Comparison of ENCODE assay signal across 21 mouse cellular contexts in genomic region chr10:70778596-70778995, GRCm38 (mm10).
DNase-seq lines count a peak whose midpoint lies in the region; ATAC-seq lines count a peak whose summit lies in the region.
"Had no signal": no experiment of that assay in that cellular context is flagged by ENCODE, and none has a peak within 500 bp of the region (broad histone marks: within the 10 kb centered on the region; RNA-seq: fewer than 3 reads in every experiment).

No protein-coding gene starts in this region.

- peak overlapping the region; percentile 21; the same call in 1 of the 2 replicates for H3K4me2 ChIP-seq in forebrain, embryonic 16.5 days (ENCODE audit: low read length)
- no peak overlapping the region for H3K4me2 ChIP-seq in forebrain, embryonic 15.5 days (replicated peaks)
- H3K4me2 ChIP-seq: embryonic facial prominence, embryonic 12.5 days; forebrain, embryonic 12.5 days; heart, embryonic 13.5 days; hindbrain, embryonic 13.5 days had no signal

- 52% methylated on average over 11 of the region's 11 CpGs for WGBS in forebrain, embryonic 16.5 days
- WGBS in forebrain, embryonic 15.5 days: 57% methylated on average over 11 of the region's 11 CpGs
- WGBS in heart, embryonic 10.5 days: 89% methylated on average over 11 of the region's 11 CpGs

- no peak overlapping the region for H3K4me3 ChIP-seq in forebrain, embryonic 16.5 days (replicated peaks; ENCODE audit: low read length)
- no peak overlapping the region for H3K4me3 ChIP-seq in forebrain, embryonic 15.5 days
- no peak overlapping the region for H3K4me3 ChIP-seq in heart, embryonic 10.5 days
- H3K4me3 ChIP-seq: embryonic facial prominence, embryonic 12.5 days; forebrain, embryonic 12.5 days; heart, embryonic 13.5 days; hindbrain, embryonic 13.5 days had no signal

- H3K9ac ChIP-seq in forebrain, embryonic 16.5 days (replicated peaks; ENCODE audit: low read depth, low read length): no peak overlapping the region
- no peak overlapping the region for H3K9ac ChIP-seq in forebrain, embryonic 15.5 days (replicated peaks)
- H3K9ac ChIP-seq: embryonic facial prominence, embryonic 12.5 days; forebrain, embryonic 12.5 days; heart, embryonic 13.5 days; hindbrain, embryonic 13.5 days had no signal

- H3K36me3 ChIP-seq in forebrain, embryonic 16.5 days (ENCODE audit: control insufficient read depth, insufficient read depth): no peaks in the 10 kb centered on the region
- no peaks in the 10 kb centered on the region for H3K36me3 ChIP-seq in forebrain, embryonic 15.5 days
- H3K36me3 ChIP-seq in heart, embryonic 10.5 days: no peaks in the 10 kb centered on the region
- H3K36me3 ChIP-seq: embryonic facial prominence, embryonic 12.5 days; forebrain, embryonic 12.5 days; G1E; heart, embryonic 13.5 days; hindbrain, embryonic 13.5 days had no signal

- ATAC-seq in forebrain, embryonic 16.5 days: no peak
- no peak for ATAC-seq in forebrain, embryonic 15.5 days (replicated peaks)
- ATAC-seq: CD4-positive, CD25-positive, alpha-beta regulatory T cell, adult 4 months; hindbrain, postnatal 0 days had no signal

- H3K9me3 ChIP-seq in forebrain, embryonic 16.5 days (ENCODE audit: control insufficient read depth, low read length): no peaks in the 10 kb centered on the region
- H3K9me3 ChIP-seq in forebrain, embryonic 15.5 days: no peaks in the 10 kb centered on the region
- H3K9me3 ChIP-seq in heart, embryonic 10.5 days: no peaks in the 10 kb centered on the region
- H3K9me3 ChIP-seq: embryonic facial prominence, embryonic 12.5 days; forebrain, embryonic 12.5 days; heart, embryonic 13.5 days; hindbrain, embryonic 13.5 days had no signal

- no peaks in the 10 kb centered on the region for H3K4me1 ChIP-seq in forebrain, embryonic 16.5 days (replicated peaks; ENCODE audit: control insufficient read depth, insufficient read depth, low read length)
- H3K4me1 ChIP-seq in forebrain, embryonic 15.5 days: no peaks in the 10 kb centered on the region
- H3K4me1 ChIP-seq in heart, embryonic 10.5 days: no peaks in the 10 kb centered on the region
- H3K4me1 ChIP-seq: embryonic facial prominence, embryonic 12.5 days; forebrain, embryonic 12.5 days; heart, embryonic 13.5 days; hindbrain, embryonic 13.5 days had no signal

- no peaks in the 10 kb centered on the region for H3K27me3 ChIP-seq in forebrain, embryonic 16.5 days (replicated peaks; ENCODE audit: control insufficient read depth, insufficient read depth, low read length)
- H3K27me3 ChIP-seq in forebrain, embryonic 15.5 days: no peaks in the 10 kb centered on the region
- no peaks in the 10 kb centered on the region for H3K27me3 ChIP-seq in heart, embryonic 10.5 days (ENCODE audit: insufficient read depth, poor library complexity, severe bottlenecking)
- H3K27me3 ChIP-seq: embryonic facial prominence, embryonic 12.5 days; forebrain, embryonic 12.5 days; heart, embryonic 13.5 days; hindbrain, embryonic 13.5 days had no signal

- intact Hi-C loops in heart, postnatal 10 days (cut with DNase I): no loop called here

- DNase-seq in heart, embryonic 10.5 days (ENCODE audit: low spot score): peak; percentile 7
- DNase-seq in heart, postnatal 10 days: no peak
- peak; percentile 24 to 39 for DNase-seq in right cerebral cortex, postnatal 10 days (ENCODE audit: low spot score in 2 of 2)
- no peak for DNase-seq in right cerebral cortex, postnatal 36 days (ENCODE audit: low spot score in 2 of 2)
- no peak for DNase-seq in spleen, postnatal 14 days (ENCODE audit: low spot score in 2 of 2)
- DNase-seq: adrenal gland, adult 8-10 months; adrenal gland, postnatal 36 days; B cell, adult 2 months; cerebellum, adult 11-12 months; cerebellum, adult 9-10 months; cerebellum, postnatal 25 days; gastrocnemius, postnatal 14 days had no signal

- no peak overlapping the region for H3K27ac ChIP-seq in forebrain, embryonic 16.5 days (ENCODE audit: low read length)
- H3K27ac ChIP-seq in forebrain, embryonic 15.5 days (replicated peaks): no peak overlapping the region
- no peak overlapping the region for H3K27ac ChIP-seq in heart, embryonic 10.5 days
- H3K27ac ChIP-seq: embryonic facial prominence, embryonic 12.5 days; forebrain, embryonic 12.5 days; heart, embryonic 13.5 days; hindbrain, embryonic 13.5 days; hindbrain, postnatal 0 days had no signal

Comparison
In these comparisons a context has a peak if more than half of its experiments do, and no peak if none do; other contexts are left out.
1. DNase-seq: peak in heart, embryonic 10.5 days (single experiment) and right cerebral cortex, postnatal 10 days (2 of 2); none in heart, postnatal 10 days (0 of 2), right cerebral cortex, postnatal 36 days (0 of 2) and spleen, postnatal 14 days (0 of 2).